Mouse (Mus musculus): Measurements from ENCODE around the gene Slc25a28.

Gene Slc25a28

GRCm38 (mm10) chr19:43675525-43676400 lies 1.1 kb upstream of the Slc25a28 start:
- peak in 1 of 2 experiments; percentile 20 for DNase-seq (ENCODE audit: low spot score in 2 of 2)

- DNase-seq (ENCODE audit: low spot score in 2 of 2): no peak
Measured at GRCm38 (mm10) chr19:43674316-43674689, 378 bp downstream of the Slc25a28 start.

- no peak for DNase-seq (ENCODE audit: low spot score in 2 of 2)
Measured at GRCm38 (mm10) chr19:43673513-43674315, 967 bp downstream of the Slc25a28 start.

GRCm38 (mm10) chr19:43671054-43671453 lies 3.6 kb downstream of the Slc25a28 start:
- DNase-seq (ENCODE audit: low spot score in 2 of 2): no peak

- DNase-seq (ENCODE audit: low spot score in 2 of 2): no peak
Measured at GRCm38 (mm10) chr19:43669136-43669759, 5.4 kb downstream of the Slc25a28 start.

- DNase-seq (ENCODE audit: low spot score in 2 of 2): no peak
Measured at GRCm38 (mm10) chr19:43667430-43667809, 7.3 kb downstream of the Slc25a28 start.

- no peak for DNase-seq (ENCODE audit: low spot score in 2 of 2)
Measured at GRCm38 (mm10) chr19:43666661-43667429, 7.8 kb downstream of the Slc25a28 start.

- DNase-seq (ENCODE audit: low spot score in 2 of 2): peak in 1 of 2 experiments; percentile 54
Measured at GRCm38 (mm10) chr19:43665441-43666048, 9.1 kb downstream of the Slc25a28 start.

- DNase-seq (ENCODE audit: low spot score in 2 of 2): no peak
Measured at GRCm38 (mm10) chr19:43663471-43663870, 11.2 kb downstream of the Slc25a28 start.

- peak in 1 of 2 experiments; percentile 23 for DNase-seq (ENCODE audit: low spot score in 2 of 2)
Measured at GRCm38 (mm10) chr19:43662176-43662967, 12.3 kb downstream of the Slc25a28 start.

GRCm38 (mm10) chr19:43660774-43661173 lies 13.9 kb downstream of the Slc25a28 start:
- no peak for DNase-seq (ENCODE audit: low spot score in 2 of 2)

GRCm38 (mm10) chr19:43659632-43660031 lies 15.0 kb downstream of the Slc25a28 start:
- DNase-seq (ENCODE audit: low spot score in 2 of 2): no peak

GRCm38 (mm10) chr19:43655735-43656492 lies 18.8 kb downstream of the Slc25a28 start:
- peak; percentile 60 to 68 for DNase-seq (ENCODE audit: low spot score in 2 of 2)

- no peak for DNase-seq (ENCODE audit: low spot score in 2 of 2)
Measured at GRCm38 (mm10) chr19:43651241-43651785, 23.4 kb downstream of the Slc25a28 start.

- no peak for DNase-seq (ENCODE audit: low spot score in 2 of 2)
Measured at GRCm38 (mm10) chr19:43648343-43648742, 26.3 kb downstream of the Slc25a28 start.

- DNase-seq (ENCODE audit: low spot score in 2 of 2): no peak
Measured at GRCm38 (mm10) chr19:43647261-43647660, 27.4 kb downstream of the Slc25a28 start.

GRCm38 (mm10) chr19:43646852-43647251 lies 27.8 kb downstream of the Slc25a28 start:
- DNase-seq (ENCODE audit: low spot score in 2 of 2): no peak

- DNase-seq (ENCODE audit: low spot score in 2 of 2): no peak
Measured at GRCm38 (mm10) chr19:43645508-43645907, 29.2 kb downstream of the Slc25a28 start.

- DNase-seq (ENCODE audit: low spot score in 2 of 2): no peak
Measured at GRCm38 (mm10) chr19:43642843-43643242, 31.8 kb downstream of the Slc25a28 start.
